Mouse (Mus musculus): Measurements from ENCODE around the gene Ciart. TPM values are rescaled to one million over a fixed set of nuclear protein-coding genes. Genes with fewer than 3 reads are reported as not detected.
A peak's percentile ranks its signal among the peaks of the same experiment; 100 is the strongest.
"Not testable (repeated sequence)": the region's sequence is repeated elsewhere in the genome, so short reads cannot be mapped to it uniquely, and the experiment has no call there.

Ciart gene
- total RNA-seq (2021), result 1 to 10 TPM; 1.9 to 4.9 TPM
- long read RNA-seq, experiment 1, partial matches to known transcripts, result 0 of 1 reads
- long read RNA-seq, experiment 1, other reads (novel, unspliced or antisense), result 0 of 1 reads
- long read RNA-seq, experiment 2, partial matches to known transcripts, result 0 of 2 reads
- long read RNA-seq, experiment 2, other reads (novel, unspliced or antisense), result 2 of 2 reads

DNA sequence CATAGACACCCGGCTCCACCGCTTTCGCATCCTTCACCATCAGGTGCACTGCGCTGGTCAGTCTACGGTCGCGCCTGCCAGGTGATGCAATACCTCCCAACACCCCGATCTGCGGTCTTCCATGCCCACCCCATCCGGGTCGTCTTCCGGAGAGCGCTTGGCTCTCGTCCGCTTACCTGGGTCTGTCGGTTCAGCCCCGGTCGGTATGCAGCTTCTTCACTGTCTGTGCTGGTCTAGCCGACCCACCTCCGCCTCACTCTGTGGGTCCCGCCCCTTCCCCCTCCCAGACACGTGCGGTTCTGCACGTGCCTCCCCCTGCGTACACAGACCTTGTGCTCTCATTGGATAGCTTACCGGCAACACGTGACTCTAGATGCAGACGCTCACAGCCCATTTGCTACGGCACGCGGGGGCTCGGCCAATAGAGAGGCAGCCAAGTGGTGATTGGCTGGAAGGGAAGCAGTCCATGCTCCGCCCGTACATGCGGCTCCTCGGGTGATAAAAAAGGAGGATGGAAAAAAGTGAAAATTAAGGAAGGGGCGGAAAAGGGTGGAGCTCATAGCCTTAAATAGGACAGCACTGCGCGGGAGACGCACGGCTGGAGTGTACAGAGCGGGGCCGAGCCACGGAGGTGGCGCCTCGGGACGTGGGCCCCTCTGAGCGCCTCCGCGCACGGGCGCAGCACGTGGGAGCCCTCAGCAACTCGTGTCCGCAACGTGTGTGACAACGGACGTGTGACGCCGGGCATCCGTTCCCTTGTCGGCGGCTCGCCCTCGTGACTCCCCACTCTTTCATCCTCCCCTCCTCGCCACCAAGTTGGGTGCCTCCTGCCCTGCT lies at the start of gene Ciart:
Ciart (minus strand) TSS at position 273 of the 837 bp plus-strand sequence.
- peak; percentile 94 for DNase-seq

DNA sequence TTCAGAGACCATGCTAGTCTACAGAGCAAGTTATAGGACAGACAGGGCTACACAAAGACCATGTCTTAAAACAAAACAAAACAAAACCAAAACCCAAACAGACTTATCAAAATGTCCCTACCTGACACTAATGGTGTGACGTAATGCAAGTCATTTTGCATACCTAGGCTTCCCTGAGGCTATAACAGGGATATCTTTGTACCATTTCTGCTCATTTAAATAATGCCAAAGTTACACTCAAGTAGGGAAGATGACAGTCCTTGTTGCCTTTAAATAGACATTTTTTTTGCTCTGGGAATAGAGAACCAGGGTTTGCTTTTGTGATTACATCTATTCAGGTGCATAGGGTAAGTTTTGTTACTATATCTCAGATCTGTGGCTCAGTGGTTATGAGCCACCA lies 49.4 kb upstream of the Ciart start:
- no peak for DNase-seq

DNA sequence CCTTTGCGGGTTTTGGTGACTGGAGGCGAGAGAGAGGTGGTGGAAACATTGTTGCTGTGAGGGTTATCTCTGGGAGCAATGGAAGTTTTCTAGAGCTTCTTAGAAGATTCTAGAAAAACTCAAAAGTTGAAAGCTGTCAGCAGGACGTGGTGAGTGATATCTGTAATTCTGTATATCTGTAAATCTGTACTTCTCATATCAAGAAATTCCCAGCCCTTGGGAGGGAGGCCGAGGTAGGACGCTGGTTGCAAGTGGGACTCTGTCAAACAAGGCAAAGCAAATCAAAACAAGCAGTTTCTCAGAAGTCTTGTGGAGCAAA lies 48.4 kb upstream of the Ciart start:
- DNase-seq, result no peak

DNA sequence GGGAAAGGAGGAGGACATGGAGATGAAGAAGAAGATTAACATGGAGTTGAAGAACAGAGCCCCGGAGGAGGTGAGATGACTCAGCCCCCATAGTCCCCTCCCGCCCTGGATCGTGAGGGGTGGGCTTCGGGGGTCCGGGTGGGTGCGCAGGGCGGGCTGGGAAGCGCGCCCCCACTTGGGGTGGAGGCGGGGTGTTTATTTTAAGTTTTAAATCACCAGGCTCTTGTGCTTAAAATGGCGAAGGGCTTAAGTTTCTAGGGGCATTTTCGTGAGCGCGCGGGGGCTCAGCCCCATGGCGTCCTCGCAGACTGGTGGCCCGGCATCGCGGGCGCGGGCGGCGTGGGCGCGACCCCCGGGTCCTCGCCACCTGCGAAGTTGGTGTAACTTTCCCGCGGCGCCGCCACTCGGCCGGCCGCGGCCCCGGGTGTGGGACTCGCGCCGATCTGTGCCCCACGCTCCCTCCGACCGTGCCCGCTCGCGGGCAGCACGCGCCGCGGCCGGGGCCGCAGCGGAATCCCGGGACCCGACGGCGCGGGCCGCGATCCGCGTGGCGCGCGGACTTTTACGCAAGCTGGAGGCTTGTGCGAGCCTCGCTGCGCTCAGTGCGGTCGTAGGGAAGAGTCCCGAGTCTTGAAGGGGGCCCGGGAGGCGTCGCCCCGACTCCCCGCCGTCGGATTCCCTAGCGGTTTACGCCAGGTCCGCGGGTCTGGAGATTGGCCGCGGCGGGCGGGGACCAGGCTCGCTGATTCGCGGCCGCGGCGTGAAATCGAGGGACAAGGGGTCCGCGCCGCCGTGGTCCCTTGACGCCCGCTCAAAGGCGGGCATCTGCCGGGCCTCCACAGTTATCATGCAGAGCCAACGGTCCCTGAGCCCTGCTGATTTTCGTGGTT lies 47.8 kb upstream of the Ciart start:
- peak; percentile 71 for DNase-seq

DNA sequence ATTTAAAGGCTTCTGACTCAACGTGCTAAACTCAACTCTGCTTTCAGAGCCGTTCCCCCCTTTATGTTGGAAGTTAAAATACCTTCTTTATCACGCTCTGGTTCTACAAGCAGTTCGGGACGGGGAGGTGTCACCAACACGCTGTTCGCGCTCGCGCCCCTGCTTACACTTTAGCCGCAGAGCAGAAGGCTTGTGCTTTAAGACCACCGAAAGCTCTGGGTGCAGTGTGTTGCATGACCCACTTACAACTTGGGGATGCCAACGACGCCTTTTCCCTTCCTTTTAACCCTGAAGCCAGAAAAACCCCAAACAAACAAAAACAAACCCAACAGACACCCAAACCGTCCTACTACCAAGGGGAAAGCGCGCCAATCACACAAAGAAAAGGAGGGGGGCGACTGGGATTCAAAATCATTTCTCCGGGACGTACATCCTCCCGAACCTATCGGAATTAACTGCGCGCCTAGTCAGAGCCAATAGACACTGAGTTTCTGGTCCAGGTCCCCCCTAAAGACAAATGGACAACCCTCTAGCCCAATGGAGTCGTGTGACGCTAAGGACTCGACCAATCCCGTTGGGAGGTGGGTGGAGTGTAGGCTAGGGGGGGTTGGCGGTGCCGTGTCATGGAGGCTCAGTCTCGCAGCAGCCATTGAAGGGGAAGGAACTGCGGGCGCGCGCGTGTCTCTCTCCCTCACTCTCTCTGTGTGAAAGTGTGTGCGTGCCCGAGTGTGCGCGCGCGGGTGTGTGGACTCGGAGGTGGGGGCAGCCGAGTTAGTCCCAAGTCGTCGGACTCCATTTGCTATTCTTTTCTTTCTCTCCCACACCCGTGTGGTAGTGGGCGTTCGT lies 46.8 kb upstream of the Ciart start, which contains the start of gene Anp32e:
Anp32e (plus strand) TSS at position 589 of the 846 bp plus-strand sequence.
- DNase-seq, result peak; percentile 98

DNA sequence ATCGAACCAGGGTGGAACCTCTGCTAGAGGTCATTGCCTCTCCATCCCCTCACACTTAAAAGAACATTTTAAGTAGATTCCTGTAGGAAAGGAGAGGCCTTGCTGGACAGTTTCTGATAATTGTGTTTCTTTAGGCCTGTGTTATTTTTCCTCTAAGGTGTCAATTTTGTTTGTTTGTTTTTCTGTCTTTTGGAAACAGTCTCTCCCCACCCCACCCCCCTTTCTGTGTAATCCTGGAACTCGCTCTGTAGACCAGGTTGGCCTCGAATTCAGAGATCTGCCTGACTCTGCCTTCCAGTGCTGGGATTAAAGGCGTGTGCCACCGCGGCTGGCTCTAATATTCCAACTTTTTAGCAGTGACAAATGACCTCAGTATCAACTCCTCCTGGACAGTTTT lies 46.2 kb upstream of the Ciart start:
- DNase-seq, result no peak

DNA sequence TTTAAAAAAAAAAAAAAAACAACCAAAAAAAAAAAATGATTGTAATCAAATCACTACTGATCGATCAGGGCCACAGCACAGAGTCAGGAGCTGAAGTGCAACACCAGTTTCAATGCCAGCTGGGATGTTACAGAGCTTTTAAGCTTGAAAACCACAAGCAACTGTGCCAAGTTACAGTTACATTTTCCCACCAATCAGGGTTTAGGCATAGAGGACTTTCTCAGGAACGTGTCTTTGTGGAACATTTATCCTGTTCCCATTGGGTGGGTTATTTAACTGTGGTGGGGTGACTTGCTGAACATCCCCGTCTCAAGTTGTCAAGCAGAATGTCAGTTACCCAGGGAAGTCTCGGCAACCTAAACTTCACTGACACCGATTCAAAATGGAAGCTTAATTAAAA lies 43.0 kb upstream of the Ciart start:
- no peak for DNase-seq

DNA sequence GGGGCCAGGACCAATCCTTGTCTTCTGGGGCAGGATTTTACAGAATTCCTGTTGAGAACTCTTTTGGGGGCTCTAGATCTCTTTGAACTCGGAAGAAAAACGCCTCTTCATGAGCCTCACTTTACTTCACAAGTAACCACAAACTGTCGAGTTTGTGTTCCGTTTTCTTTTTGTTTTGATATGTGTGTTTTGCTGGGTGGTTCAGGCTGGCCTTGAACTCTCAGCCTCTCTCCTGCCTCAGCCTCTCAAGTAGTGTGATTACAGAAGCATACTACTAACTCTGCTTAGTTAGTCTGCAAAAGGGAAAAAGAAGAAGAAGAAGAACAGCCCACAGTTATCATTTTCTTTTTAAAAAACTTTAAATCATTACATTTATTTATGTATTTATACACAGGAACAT lies 42.1 kb upstream of the Ciart start:
- no peak for DNase-seq

DNA sequence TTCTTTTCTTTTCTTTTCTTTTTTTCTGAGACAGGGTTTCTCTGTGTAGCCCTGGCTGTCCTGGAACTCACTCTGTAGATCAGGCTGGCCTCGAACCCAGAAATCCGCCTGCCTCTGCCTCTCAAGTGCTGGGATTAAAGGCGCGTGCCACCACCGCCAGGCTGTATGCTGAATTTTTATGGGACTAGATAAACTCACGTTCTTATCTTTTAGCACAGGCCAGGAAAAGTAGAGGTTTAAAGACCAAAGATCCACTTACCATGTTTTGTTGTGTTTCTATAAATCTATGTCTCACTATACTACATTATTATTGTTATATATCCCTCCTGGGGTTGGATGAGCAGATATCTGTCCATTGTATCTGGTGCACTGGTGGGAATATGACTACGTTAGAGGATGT lies 41.4 kb upstream of the Ciart start:
- not testable (repeated sequence) for DNase-seq

DNA sequence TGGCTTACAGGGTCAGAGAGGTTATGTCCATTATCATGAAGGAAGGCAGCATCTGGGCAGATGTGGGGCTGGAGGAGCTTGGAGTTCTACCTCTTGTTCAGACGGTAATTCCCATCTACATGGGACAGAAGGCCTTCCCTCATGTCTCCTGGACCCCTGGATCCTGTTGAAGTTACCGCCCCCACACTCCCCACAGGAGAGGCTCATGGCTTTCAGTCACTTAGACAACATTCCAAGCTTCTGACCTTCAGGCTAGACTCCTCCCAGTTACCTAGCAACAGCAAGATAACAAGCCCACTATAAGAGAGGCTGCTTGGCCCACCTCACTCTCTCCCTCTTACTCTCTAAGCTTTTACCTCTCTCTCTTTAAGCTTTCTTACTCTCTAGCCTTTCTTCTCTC lies 38.5 kb upstream of the Ciart start:
- not testable (repeated sequence) for DNase-seq

DNA sequence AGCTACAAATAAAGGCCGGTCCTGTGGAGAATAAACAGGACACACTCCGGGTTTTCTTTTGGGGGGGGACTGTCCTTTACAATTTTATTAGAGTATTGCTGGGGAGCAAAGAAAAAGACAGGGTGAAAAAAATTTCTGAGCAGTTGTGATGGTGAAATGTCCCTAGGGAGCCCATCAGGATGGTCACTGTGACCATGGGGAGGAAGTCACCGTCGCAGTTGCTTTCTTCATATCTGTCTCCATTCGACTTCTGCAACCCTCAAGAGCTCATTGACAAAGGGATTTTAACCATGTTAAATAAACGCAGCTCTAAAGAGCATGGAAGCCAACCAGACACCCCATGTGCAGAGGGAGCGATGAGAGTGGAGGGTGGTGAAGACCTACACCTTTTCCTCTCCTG lies 34.7 kb upstream of the Ciart start:
- no peak for DNase-seq

DNA sequence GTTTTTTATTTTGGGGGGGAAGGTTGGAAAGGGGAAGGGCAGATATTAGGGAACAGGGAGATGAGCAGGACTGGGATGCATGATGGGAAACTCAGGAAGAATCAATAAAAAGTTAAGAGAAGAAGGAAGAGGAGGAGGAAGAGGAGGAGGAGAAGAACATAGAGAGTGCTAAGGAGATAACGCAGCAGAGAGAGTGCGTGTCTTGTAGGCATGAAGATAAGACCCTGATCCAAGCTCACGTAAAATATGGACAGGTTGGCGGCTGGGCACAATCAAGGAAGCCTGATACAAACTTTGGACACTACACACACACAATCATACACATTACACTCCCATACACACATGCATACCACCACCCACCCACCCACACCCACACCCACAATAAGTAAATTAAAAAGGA lies 32.7 kb upstream of the Ciart start:
- DNase-seq, result no peak

DNA sequence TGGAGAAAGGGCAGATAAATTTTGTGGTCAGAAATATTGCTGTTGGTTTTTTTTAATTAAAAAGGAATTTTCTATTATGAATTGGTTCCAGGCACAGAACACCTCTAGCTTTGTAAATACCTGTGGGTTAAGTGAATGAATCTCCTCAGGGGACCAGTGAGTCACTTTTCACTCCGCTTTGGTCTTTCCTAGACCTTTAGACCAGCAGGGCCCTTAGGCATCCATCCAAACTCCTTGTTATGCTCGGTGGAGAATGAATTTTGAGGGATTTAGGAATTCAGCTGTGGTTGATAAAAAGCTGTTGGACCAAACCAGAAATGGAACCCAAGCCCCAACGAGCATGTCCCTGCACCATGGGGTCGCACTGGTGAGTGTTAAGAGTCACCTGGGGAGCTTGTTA lies 25.6 kb upstream of the Ciart start:
- DNase-seq, result no peak

DNA sequence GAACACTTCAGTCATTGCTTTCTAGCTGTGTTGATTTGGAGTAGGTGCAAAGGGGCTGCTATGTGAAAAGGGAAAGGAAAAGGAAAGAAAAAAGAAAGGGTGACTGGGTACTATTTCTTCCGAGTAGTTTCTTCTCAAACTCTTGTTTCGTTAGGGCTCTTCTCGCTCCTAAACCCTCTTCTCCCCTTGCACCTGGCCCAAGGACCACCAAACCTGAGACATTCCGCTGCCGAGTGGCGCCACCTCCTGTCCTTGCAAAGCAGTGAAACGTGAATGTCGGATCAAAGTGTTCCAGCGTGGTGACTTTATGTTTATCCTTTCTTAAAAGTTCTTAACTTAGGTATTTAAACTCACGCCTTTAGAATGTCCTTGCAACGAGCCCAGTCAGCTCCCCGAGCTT lies 24.8 kb upstream of the Ciart start:
- peak; percentile 67 for DNase-seq

DNA sequence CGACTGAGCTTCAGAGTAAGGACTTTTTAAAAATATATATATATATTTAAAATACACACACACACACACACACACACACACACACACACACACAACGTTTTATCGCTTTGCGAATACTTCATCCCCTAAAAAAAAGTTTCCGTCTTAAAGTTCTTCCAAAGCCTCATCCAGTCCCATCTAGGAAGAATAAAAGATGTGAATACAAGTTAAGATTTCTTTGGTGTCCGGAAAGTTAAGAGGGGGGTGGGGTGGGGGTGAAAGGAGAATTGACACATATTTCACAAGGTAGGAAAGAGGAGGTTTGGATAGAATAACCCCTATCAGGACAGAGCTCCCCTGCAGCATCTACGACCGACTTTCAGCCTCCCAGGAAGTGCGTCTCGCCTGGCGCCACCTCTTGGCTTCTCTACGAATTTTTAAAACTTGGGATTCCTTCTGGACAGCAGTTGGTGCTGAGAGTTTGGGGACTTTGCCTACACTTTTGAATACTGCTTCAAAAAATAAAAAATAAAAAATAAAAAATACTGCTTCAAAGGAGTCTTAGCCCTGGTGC lies 24.0 kb upstream of the Ciart start:
- peak; percentile 74 for DNase-seq

DNA sequence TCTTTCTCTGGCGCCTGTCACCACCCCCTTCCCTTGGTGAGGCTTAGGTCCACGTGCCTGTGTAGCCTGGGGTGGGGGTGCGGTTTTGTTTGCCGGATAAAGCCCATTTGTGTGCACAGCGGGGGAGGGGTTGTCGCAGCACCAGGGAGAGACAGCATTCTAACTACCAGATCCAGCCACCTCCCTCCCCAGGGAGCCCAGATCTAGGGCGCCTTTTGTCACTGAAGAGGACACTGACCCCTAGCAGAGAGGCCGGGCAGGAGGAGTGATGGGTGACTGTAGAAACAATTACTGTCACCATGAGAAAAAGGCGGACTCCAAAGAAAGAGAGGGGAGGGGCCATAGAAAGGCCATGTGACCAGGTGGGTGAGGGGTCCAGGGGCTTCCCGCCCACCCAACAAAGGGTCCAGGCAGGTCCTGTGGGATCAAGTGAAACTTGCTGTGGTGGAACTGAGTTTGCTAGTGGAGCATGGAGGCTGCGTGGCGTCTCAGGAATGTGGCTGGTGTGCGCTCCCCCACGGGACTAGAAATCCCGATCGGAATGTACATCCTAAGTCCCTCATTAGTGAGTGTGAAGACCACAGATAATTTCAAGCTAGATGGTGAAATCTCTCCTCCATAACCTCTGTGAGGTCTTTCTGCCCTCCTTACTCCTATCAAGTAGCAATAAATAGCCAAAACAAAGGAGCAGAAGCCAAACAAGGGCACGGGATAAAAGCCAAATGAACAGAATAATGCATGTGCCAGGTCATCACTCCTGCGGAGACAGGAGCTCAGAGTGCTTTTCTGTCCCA lies 23.3 kb upstream of the Ciart start:
- DNase-seq, result peak; percentile 40

DNA sequence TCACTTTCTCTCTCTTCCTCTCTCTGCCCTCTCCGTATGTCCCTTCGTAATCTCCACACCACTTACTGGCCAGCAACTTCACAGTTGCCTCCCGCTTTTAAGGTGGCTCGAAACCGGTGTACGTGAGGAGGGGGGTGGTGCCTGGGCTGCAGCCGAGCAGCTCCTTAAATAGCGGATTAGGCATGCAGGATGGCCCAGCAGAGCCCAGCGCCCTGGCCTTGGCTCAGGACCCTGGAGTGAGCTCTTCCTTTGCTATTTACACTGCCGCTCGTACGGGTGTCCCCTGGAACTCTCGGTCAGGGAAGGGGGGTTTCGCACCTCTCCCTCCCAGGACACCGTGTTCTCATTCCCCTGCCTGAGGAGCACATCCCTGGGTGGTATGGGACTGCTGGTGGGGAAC lies 22.5 kb upstream of the Ciart start, which contains the start of gene Car14:
Car14 (minus strand) TSS at position 124 of the 400 bp plus-strand sequence.
- DNase-seq, result no peak

DNA sequence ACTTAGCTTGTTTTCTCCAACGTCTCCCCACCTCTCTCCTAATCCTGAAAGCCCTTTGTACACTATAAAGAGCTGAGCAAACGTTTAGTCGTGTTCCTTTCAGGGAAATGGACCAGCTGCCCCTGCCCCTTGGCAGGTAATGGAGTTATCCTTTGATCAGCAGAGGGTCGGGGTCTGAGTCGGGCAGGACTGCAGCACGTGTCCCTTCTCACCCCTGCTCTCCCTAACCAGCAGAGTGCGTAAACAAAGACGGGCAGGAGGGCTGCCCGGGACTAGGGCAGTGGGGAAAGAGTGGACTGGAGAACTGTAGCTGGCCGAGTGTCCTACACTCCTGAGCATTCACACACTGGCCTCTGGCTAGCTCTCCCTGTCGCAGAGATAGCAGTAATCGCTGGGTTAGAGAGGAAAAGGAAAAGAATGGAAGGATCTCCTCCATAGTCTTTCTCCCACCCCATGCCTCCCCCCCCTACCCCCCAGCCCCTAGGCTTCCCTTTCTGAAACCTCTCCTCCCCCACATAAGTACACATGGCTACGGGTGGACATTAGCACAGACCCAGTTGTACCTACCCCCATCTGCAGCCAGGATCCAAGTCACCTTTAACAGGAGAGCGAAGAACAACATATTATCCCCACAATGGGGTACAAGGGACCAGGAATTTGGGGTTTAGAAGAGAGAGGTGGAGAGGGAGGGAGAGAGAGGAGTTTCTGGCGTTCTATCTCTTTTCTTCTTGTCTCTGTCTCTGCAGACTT lies 21.9 kb upstream of the Ciart start:
- DNase-seq, result no peak

DNA sequence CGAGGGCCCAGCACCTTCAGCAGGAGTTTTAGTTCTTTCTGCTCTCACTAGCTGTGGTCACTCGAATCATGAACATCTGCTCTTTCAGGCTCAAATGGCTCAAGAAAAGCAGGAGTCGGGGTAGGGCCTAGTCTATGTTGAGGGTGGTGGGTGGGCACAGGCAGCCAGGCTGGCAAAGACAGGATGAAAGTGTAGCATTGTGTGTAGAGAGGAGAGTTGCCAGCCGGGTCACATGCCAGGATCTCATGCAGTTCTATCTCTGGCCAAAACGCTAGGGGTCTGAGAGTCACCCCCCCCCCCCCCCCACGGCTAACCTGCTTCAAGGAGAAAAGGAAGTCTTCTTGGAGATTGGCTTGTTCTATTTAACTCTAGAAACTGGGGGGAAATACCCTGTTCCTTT lies 20.6 kb upstream of the Ciart start:
- DNase-seq, result no peak

DNA sequence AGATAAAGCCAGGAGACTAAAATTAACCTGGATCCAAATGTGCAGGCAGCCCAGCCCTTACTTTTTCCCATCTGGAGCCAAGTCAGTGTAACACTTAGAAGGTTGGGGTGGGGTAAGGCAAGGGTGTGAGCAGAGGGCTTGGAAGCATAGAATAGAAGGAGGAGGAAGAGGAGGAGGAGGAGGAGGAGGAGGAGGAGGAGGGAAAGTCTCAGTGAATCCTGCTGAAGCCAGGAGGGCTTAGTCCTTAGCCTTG lies 20.2 kb upstream of the Ciart start:
- no peak for DNase-seq

All from adrenal gland, postnatal 10 days (tissue).